Mouse (Mus musculus) bone marrow macrophage, adult 2 months (primary cell): ENCODE measurements around the gene Auh.

Source experiments
- CTCF ChIP-seq: IDR thresholded peaks from 2 replicates; pipeline ENCODE4 v1.5.1; 2012; ENCODE audit warnings: low read depth, mild to moderate bottlenecking, low read length, moderate library complexity
- POLR2A ChIP-seq: IDR thresholded peaks from 2 replicates; pipeline ENCODE4 v1.6.1; 2012; ENCODE audit warnings: mild to moderate bottlenecking, low read depth, low read length, borderline replicate concordance

DNA sequence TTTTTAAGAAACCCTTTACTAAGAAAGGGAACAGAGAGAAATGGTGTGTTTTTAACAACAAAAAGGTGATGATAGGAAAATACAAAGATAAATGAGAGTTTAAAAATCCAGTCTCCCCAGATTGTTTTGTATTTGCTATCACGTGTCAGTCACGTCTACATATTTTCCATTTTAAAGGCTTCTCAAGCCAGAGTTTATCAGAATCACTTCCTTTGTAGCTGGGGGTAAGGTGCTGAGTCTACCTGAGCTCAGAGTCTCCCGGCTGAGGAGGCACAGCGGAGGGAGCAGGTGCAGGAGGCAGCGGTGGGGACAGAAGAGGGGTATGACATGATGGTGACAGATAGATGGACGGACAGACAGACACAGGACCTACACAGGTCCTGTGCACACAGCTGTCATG is 55.1 kb downstream of the Auh start:
- TF ChIP-seq CTCF (no peak), POLR2A (no peak)
